Mouse (Mus musculus): Measurements from ENCODE around the gene Prkce. TPM values are rescaled to one million over a fixed set of nuclear protein-coding genes. Genes with fewer than 3 reads are reported as not detected.

Gene Prkce
- total and polyA plus RNA-seq, 3 experiments: 6.1 to 27.3 (median 26.0) TPM

GRCm38 (mm10) chr17:86436583-86437370, 269.2 kb downstream of the Prkce start:
- DNase-seq: no peak
- intact Hi-C loops (cut with DNase I): loop anchor here (5.0 kb wide), 1 partner anchor 69 kb away; no protein-coding TSS in a partner anchor
- Histone ChIP-seq H3K27me3 (ENCODE audit: control insufficient read depth, insufficient read depth, low read length) (no peaks in the 10 kb centered on the region), H3K36me3 (ENCODE audit: control insufficient read depth, insufficient read depth, low read length) (no peaks in the 10 kb centered on the region), H3K4me3 (peak overlapping the region; percentile 44), H3K9ac (ENCODE audit: low read depth, low read length) (peak overlapping the region; percentile 4; the same call in 1 of the 2 replicates), H3K4me1 (ENCODE audit: control insufficient read depth, insufficient read depth, low read length) (peaks cover 18% of the 10 kb centered on the region), H3K27ac (peak overlapping the region; percentile 90), H3K79me2 (replicated peaks; ENCODE audit: control insufficient read depth, insufficient read depth, low read length) (no peaks in the 10 kb centered on the region)
- WGBS: 68% methylated on average over 12 of the region's 12 CpGs
- no peak for TF ChIP-seq POLR2A (IDR thresholded peaks at IDR 0.05; ENCODE audit: insufficient read depth, low read depth, low read length)
- no peak for TF ChIP-seq CTCF (IDR thresholded peaks at IDR 0.05)
- TF ChIP-seq EP300 (IDR thresholded peaks at IDR 0.05; ENCODE audit: insufficient read depth, low read depth, low read length): no peak

GRCm38 (mm10) chr17:86437516-86438277, 270.1 kb downstream of the Prkce start:
- Histone ChIP-seq H3K4me3 (peak overlapping the region; percentile 44), H3K9ac (ENCODE audit: low read depth, low read length) (peak overlapping the region; percentile 29)
- intact Hi-C loops (cut with DNase I): loop anchor here (5.0 kb wide), 1 partner anchor 70 kb away; no protein-coding TSS in a partner anchor

GRCm38 (mm10) chr17:86438278-86438661, 270.7 kb downstream of the Prkce start:
- no peak for DNase-seq
- intact Hi-C loops (cut with DNase I): loop anchor here (5.0 kb wide), 1 partner anchor 71 kb away; no protein-coding TSS in a partner anchor
- H3K79me2 ChIP-seq (replicated peaks; ENCODE audit: control insufficient read depth, insufficient read depth, low read length): no peaks in the 10 kb centered on the region
- H3K27me3 ChIP-seq (ENCODE audit: control insufficient read depth, insufficient read depth, low read length): no peaks in the 10 kb centered on the region
- H3K4me3 ChIP-seq: peak overlapping the region; percentile 44; the same call in 1 of the 2 replicates
- TF ChIP-seq CTCF (IDR thresholded peaks at IDR 0.05) (no peak), POLR2A (IDR thresholded peaks at IDR 0.05; ENCODE audit: insufficient read depth, low read depth, low read length) (no peak), EP300 (IDR thresholded peaks at IDR 0.05; ENCODE audit: insufficient read depth, low read depth, low read length) (no peak)
- H3K9ac ChIP-seq (ENCODE audit: low read depth, low read length): no peak overlapping the region
- H3K27ac ChIP-seq: peak overlapping the region; percentile 90
- peaks cover 17% of the 10 kb centered on the region for H3K4me1 ChIP-seq (ENCODE audit: control insufficient read depth, insufficient read depth, low read length)
- WGBS: 75% methylated on average over 3 of the region's 3 CpGs
- H3K36me3 ChIP-seq (ENCODE audit: control insufficient read depth, insufficient read depth, low read length): no peaks in the 10 kb centered on the region

More at GRCm38 (mm10) chr17:86437516-86438277, 270.1 kb downstream of the Prkce start:
- TF ChIP-seq EP300 (IDR thresholded peaks at IDR 0.05; ENCODE audit: insufficient read depth, low read depth, low read length): peak; percentile 60; the same call in 1 of the 2 replicates
- no peak for TF ChIP-seq CTCF (IDR thresholded peaks at IDR 0.05)
- TF ChIP-seq POLR2A (IDR thresholded peaks at IDR 0.05; ENCODE audit: insufficient read depth, low read depth, low read length): peak; percentile 62
- peak; percentile 50 to 65 for DNase-seq
- Histone ChIP-seq H3K4me1 (ENCODE audit: control insufficient read depth, insufficient read depth, low read length) (peaks cover 18% of the 10 kb centered on the region), H3K27ac (peak overlapping the region; percentile 90), H3K36me3 (ENCODE audit: control insufficient read depth, insufficient read depth, low read length) (no peaks in the 10 kb centered on the region), H3K27me3 (ENCODE audit: control insufficient read depth, insufficient read depth, low read length) (no peaks in the 10 kb centered on the region), H3K79me2 (replicated peaks; ENCODE audit: control insufficient read depth, insufficient read depth, low read length) (no peaks in the 10 kb centered on the region)
- 54% methylated on average over 20 of the region's 20 CpGs for WGBS

GRCm38 (mm10) chr17:86438763-86439162, 271.2 kb downstream of the Prkce start:
- no peaks in the 10 kb centered on the region for H3K36me3 ChIP-seq (ENCODE audit: control insufficient read depth, insufficient read depth, low read length)
- WGBS: 57% methylated on average over 5 of the region's 5 CpGs
- H3K4me3 ChIP-seq: no peak overlapping the region
- peaks cover 16% of the 10 kb centered on the region for H3K4me1 ChIP-seq (ENCODE audit: control insufficient read depth, insufficient read depth, low read length)
- peak in 1 of 2 experiments; percentile 32 for DNase-seq
- no peak overlapping the region for H3K9ac ChIP-seq (ENCODE audit: low read depth, low read length)
- H3K27ac ChIP-seq: peak overlapping the region; percentile 90
- intact Hi-C loops (cut with DNase I): loop anchor here (5.0 kb wide), 1 partner anchor 71 kb away; no protein-coding TSS in a partner anchor
- H3K27me3 ChIP-seq (ENCODE audit: control insufficient read depth, insufficient read depth, low read length): no peaks in the 10 kb centered on the region
- no peak for TF ChIP-seq POLR2A (IDR thresholded peaks at IDR 0.05; ENCODE audit: insufficient read depth, low read depth, low read length)
- TF ChIP-seq CTCF (IDR thresholded peaks at IDR 0.05): no peak
- no peak for TF ChIP-seq EP300 (IDR thresholded peaks at IDR 0.05; ENCODE audit: insufficient read depth, low read depth, low read length)
- no peaks in the 10 kb centered on the region for H3K79me2 ChIP-seq (replicated peaks; ENCODE audit: control insufficient read depth, insufficient read depth, low read length)

- 94% methylated on average over 7 of the region's 7 CpGs for WGBS
- no peaks in the 10 kb centered on the region for H3K36me3 ChIP-seq (ENCODE audit: control insufficient read depth, insufficient read depth, low read length)
- TF ChIP-seq EP300 (IDR thresholded peaks at IDR 0.05; ENCODE audit: insufficient read depth, low read depth, low read length) (no peak), CTCF (IDR thresholded peaks at IDR 0.05) (no peak), POLR2A (IDR thresholded peaks at IDR 0.05; ENCODE audit: insufficient read depth, low read depth, low read length) (no peak)
- no peak overlapping the region for H3K9ac ChIP-seq (ENCODE audit: low read depth, low read length)
- no peak overlapping the region for H3K4me3 ChIP-seq
- intact Hi-C loops (cut with DNase I): no loop called here
- H3K4me1 ChIP-seq (ENCODE audit: control insufficient read depth, insufficient read depth, low read length): peaks cover 15% of the 10 kb centered on the region
- no peak overlapping the region for H3K27ac ChIP-seq
- H3K27me3 ChIP-seq (ENCODE audit: control insufficient read depth, insufficient read depth, low read length): no peaks in the 10 kb centered on the region
- no peak for DNase-seq
- no peaks in the 10 kb centered on the region for H3K79me2 ChIP-seq (replicated peaks; ENCODE audit: control insufficient read depth, insufficient read depth, low read length)
Measured at GRCm38 (mm10) chr17:86441098-86441497, 273.5 kb downstream of the Prkce start.
